Comparison of ENCODE assay signal across 31 mouse cellular contexts in the genomic region with DNA sequence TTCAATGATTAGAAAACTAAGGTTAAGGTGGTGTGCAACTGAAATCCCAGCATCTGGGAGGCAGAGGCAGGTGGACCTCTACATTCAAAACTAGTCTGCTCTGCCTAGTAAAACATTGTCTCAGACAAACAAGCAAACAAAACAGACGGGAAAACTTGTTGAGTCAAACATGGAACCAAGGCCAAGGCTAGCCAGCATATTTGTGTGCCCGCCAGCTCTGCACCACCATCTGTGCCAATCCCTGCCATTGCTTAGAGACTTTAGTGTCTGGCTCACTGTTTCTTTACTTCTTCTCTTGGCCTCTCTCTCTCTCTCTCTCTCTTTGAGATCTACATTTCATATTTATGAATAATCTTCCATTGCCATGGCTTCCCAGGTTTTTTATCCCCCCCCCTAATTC. TPM values are rescaled to one million over a fixed set of nuclear protein-coding genes. Genes with fewer than 3 reads are reported as not detected.
DNase-seq lines count a peak whose midpoint lies in the region; ATAC-seq and TF ChIP-seq lines count a peak whose summit lies in the region.
"Had no signal": no experiment of that assay in that cellular context is flagged by ENCODE, and none has a peak within 500 bp of the region (broad histone marks: within the 10 kb centered on the region; RNA-seq: fewer than 3 reads in every experiment).

No protein-coding gene starts in this region.

- no peak overlapping the region for H3K4me2 ChIP-seq in kidney, embryonic 16.5 days (replicated peaks; ENCODE audit: low read depth, low read length)
- H3K4me2 ChIP-seq: embryonic facial prominence, embryonic 15.5 days; forebrain, embryonic 15.5 days; hindbrain, embryonic 12.5 days; limb, embryonic 15.5 days; midbrain, embryonic 15.5 days; neural tube, embryonic 13.5 days; stomach, embryonic 15.5 days had no signal

- no peak overlapping the region for H3K9ac ChIP-seq in kidney, embryonic 16.5 days (replicated peaks; ENCODE audit: low read length)
- H3K9ac ChIP-seq: embryonic facial prominence, embryonic 15.5 days; forebrain, embryonic 15.5 days; hindbrain, embryonic 12.5 days; limb, embryonic 15.5 days; midbrain, embryonic 15.5 days; neural tube, embryonic 13.5 days; stomach, embryonic 15.5 days had no signal

- peak; percentile 65 to 73 for DNase-seq in adrenal gland, postnatal 36 days
- DNase-seq in adrenal gland, postnatal 10 days, result no peak
- DNase-seq in kidney, adult 2 months, result peak; percentile 63
- DNase-seq in brain, adult 2 months (ENCODE audit: low read depth, low spot score), result peak; percentile 73
- DNase-seq in cerebellum, postnatal 10 days, result peak; percentile 82 to 84
- DNase-seq in ovary, postnatal 14 days (ENCODE audit: low spot score), result no peak
- DNase-seq in testis, postnatal 14 days (ENCODE audit: low spot score), result no peak
- DNase-seq: gastrocnemius, postnatal 25 days; left cerebral cortex, postnatal 4 days; lung, postnatal 4 days; thymus, adult 18-20 months; thymus, postnatal 4 days had no signal

- no peak overlapping the region for H3K27ac ChIP-seq in kidney, adult 2 months (ENCODE audit: insufficient read depth, low read depth, low read length)
- no peak overlapping the region for H3K27ac ChIP-seq in kidney, embryonic 16.5 days (ENCODE audit: low read length)
- H3K27ac ChIP-seq: embryonic facial prominence, embryonic 15.5 days; forebrain, embryonic 15.5 days; hindbrain, embryonic 12.5 days; kidney, postnatal 0 days; limb, embryonic 15.5 days; midbrain, embryonic 15.5 days; neural tube, embryonic 13.5 days; stomach, embryonic 15.5 days had no signal

- H3K4me3 ChIP-seq in kidney, adult 2 months (ENCODE audit: insufficient read depth, low read depth, low read length), result no peak overlapping the region
- no peak overlapping the region for H3K4me3 ChIP-seq in kidney, embryonic 16.5 days (ENCODE audit: low read length)
- H3K4me3 ChIP-seq: embryonic facial prominence, embryonic 15.5 days; forebrain, embryonic 15.5 days; hindbrain, embryonic 12.5 days; limb, embryonic 15.5 days; midbrain, embryonic 15.5 days; myocyte; neural tube, embryonic 13.5 days; stomach, embryonic 15.5 days had no signal

- ATAC-seq in kidney, embryonic 16.5 days (ENCODE audit: low FRiP score, low TSS enrichment), result no peak
- ATAC-seq: forebrain, embryonic 15.5 days; intestine, postnatal 0 days; midbrain, embryonic 15.5 days; Patski had no signal

- no peaks in the 10 kb centered on the region for H3K9me3 ChIP-seq in kidney, embryonic 16.5 days (ENCODE audit: low read length)
- H3K9me3 ChIP-seq: embryonic facial prominence, embryonic 15.5 days; forebrain, embryonic 15.5 days; hindbrain, embryonic 12.5 days; limb, embryonic 15.5 days; midbrain, embryonic 15.5 days; neural tube, embryonic 13.5 days; stomach, embryonic 15.5 days had no signal

- 65% methylated on average over 2 of the region's 2 CpGs for WGBS in kidney, adult 2 months
- 94% methylated on average over 2 of the region's 2 CpGs for WGBS in kidney, embryonic 16.5 days

- no peak for TF ChIP-seq CTCF in kidney, adult 2 months (conservative IDR thresholded peaks at IDR 0.05; ENCODE audit: insufficient read depth, insufficient read length, low read depth, low read length)

- H3K4me1 ChIP-seq in kidney, adult 2 months (ENCODE audit: control insufficient read depth, insufficient read depth, low read length), result no peaks in the 10 kb centered on the region
- H3K4me1 ChIP-seq in kidney, embryonic 16.5 days (ENCODE audit: insufficient read depth, low read length), result no peaks in the 10 kb centered on the region
- H3K4me1 ChIP-seq: embryonic facial prominence, embryonic 15.5 days; forebrain, embryonic 15.5 days; hindbrain, embryonic 12.5 days; limb, embryonic 15.5 days; midbrain, embryonic 15.5 days; neural tube, embryonic 13.5 days; stomach, embryonic 15.5 days had no signal

- TF ChIP-seq POLR2A in kidney, adult 2 months (IDR thresholded peaks at IDR 0.05; ENCODE audit: low read depth, low read length), result no peak

- H3K27me3 ChIP-seq in kidney, adult 2 months (replicated peaks; ENCODE audit: control insufficient read depth, insufficient read depth, low read length), result no peaks in the 10 kb centered on the region
- no peaks in the 10 kb centered on the region for H3K27me3 ChIP-seq in kidney, embryonic 16.5 days (ENCODE audit: insufficient read depth, low read length)
- H3K27me3 ChIP-seq: embryonic facial prominence, embryonic 15.5 days; forebrain, embryonic 15.5 days; hindbrain, embryonic 12.5 days; limb, embryonic 15.5 days; midbrain, embryonic 15.5 days; neural tube, embryonic 13.5 days; Patski; stomach, embryonic 15.5 days had no signal

- no peaks in the 10 kb centered on the region for H3K36me3 ChIP-seq in kidney, adult 2 months (ENCODE audit: control insufficient read depth, insufficient read depth, low read length)
- no peaks in the 10 kb centered on the region for H3K36me3 ChIP-seq in kidney, embryonic 16.5 days (ENCODE audit: insufficient read depth, low read length)
- H3K36me3 ChIP-seq: embryonic facial prominence, embryonic 15.5 days; forebrain, embryonic 15.5 days; hindbrain, embryonic 12.5 days; limb, embryonic 15.5 days; midbrain, embryonic 15.5 days; neural tube, embryonic 13.5 days; stomach, embryonic 15.5 days had no signal

RNA-seq across cellular contexts. Expression of a gene that starts 8.5 kb away (rescaled TPM):
- total RNA-seq in adrenal gland, postnatal 36 days (2021), result under 1 TPM in 1 of 2 experiments, not detected in 1; 0.46 TPM
- total RNA-seq in adrenal gland, postnatal 10 days (2021), result 100 to 1,000 TPM in 1 of 2 experiments, 10 to 100 TPM in 1; 63.5 to 189 TPM
- polyA plus RNA-seq in kidney, adult 2 months (2012; rRNA removed), result 0.29 and 27.1 TPM in 2 replicates
- 5.2 and 5.6 TPM in 2 replicates for polyA plus RNA-seq in kidney, embryonic 16.5 days (2015; fragmentation: Nextera tagmentation; extraction: Ambion mirVana)
- total RNA-seq: megakaryocyte-erythroid progenitor cell, adult 5-6 weeks had no signal

RNA-seq across cellular contexts. Expression of a gene that starts 21.6 kb away (rescaled TPM):
- total RNA-seq in adrenal gland, postnatal 36 days (2021), result 10 to 100 TPM; 53.9 to 62.1 TPM
- 10 to 100 TPM; 65.7 to 80.4 TPM for total RNA-seq in adrenal gland, postnatal 10 days (2021)
- polyA plus RNA-seq in kidney, adult 2 months (2012; rRNA removed), result 52.1 and 58.7 TPM in 2 replicates
- 129 and 132 TPM in 2 replicates for polyA plus RNA-seq in kidney, embryonic 16.5 days (2015; fragmentation: Nextera tagmentation; extraction: Ambion mirVana)

RNA-seq across cellular contexts. Expression of a gene that starts 30.0 kb away (rescaled TPM):
- 1 to 10 TPM in 1 of 2 experiments, under 1 TPM in 1; 0.53 to 1.4 TPM for total RNA-seq in adrenal gland, postnatal 36 days (2021)
- under 1 TPM; 0.24 to 0.30 TPM for total RNA-seq in adrenal gland, postnatal 10 days (2021)
- 0.09 and 0.11 TPM in 2 replicates for polyA plus RNA-seq in kidney, adult 2 months (2012; rRNA removed)
- 0.05 TPM in 1 of 2 replicates, not detected in the other for polyA plus RNA-seq in kidney, embryonic 16.5 days (2015; fragmentation: Nextera tagmentation; extraction: Ambion mirVana)
- total RNA-seq: heart, adult 8-10 months; heart, postnatal 25 days; layer of hippocampus, postnatal 14 days; left cerebral cortex, adult 8-10 months; megakaryocyte-erythroid progenitor cell, adult 5-6 weeks had no signal
- polyA plus RNA-seq: embryonic facial prominence, embryonic 15.5 days; hindbrain, embryonic 12.5 days; intestine, postnatal 0 days; kidney, postnatal 0 days; limb, embryonic 15.5 days; liver, embryonic 16.5 days; lung, embryonic 16.5 days; midbrain, embryonic 15.5 days; neural tube, embryonic 13.5 days; stomach, embryonic 15.5 days had no signal

RNA-seq across cellular contexts. Expression of a gene that starts 33.2 kb away (rescaled TPM):
- total RNA-seq in adrenal gland, postnatal 36 days (2021), result 10 to 100 TPM; 24.9 to 39.2 TPM
- 10 to 100 TPM; 26.5 to 32.3 TPM for total RNA-seq in adrenal gland, postnatal 10 days (2021)
- 54.3 and 57.7 TPM in 2 replicates for polyA plus RNA-seq in kidney, adult 2 months (2012; rRNA removed)
- polyA plus RNA-seq in kidney, embryonic 16.5 days (2015; fragmentation: Nextera tagmentation; extraction: Ambion mirVana), result 60.2 and 69.7 TPM in 2 replicates

Comparison
In these comparisons a context has a peak if more than half of its experiments do, and no peak if none do; other contexts are left out.
1. DNase-seq: peak in adrenal gland, postnatal 36 days (2 of 2), kidney, adult 2 months (single experiment), brain, adult 2 months (single experiment) and cerebellum, postnatal 10 days (2 of 2); none in adrenal gland, postnatal 10 days (single experiment), ovary, postnatal 14 days (single experiment) and testis, postnatal 14 days (single experiment).
2. RNA of a gene that starts 8.5 kb away (total RNA-seq): 63.5 to 189 TPM in adrenal gland, postnatal 10 days; 0.46 TPM in adrenal gland, postnatal 36 days; every median in the first group is over 10 times any median in the second.